Mouse (Mus musculus): ENCODE results near the gene Zfp365.

Gene Zfp365

DNA sequence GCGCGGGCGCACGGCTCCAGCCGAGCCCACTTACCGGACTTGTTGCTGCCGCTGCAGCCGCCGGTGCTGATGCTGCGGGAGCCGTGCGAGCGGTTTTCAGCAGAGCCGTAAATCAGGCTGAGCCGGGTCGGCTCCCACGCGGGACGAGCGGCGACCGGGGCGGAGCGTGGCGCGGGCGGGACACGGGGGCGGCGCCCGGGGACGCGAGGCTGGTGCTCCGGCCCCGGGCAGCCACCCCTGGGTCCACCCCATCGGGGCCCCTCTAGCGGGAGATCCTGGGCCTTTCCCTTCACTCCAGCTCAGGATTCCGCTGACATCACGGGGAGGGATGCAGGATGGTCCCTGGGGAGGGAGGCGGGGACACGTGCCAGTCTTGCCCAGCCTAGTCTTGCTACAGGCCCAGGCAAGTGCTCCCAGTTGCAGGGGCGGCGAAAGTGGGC, at the start of gene Zfp365:
TSS of gene Zfp365 (minus strand) at position 326 of the 440 bp plus-strand sequence.
- peak; percentile 39 for DNase-seq (ENCODE audit: low spot score)

DNA sequence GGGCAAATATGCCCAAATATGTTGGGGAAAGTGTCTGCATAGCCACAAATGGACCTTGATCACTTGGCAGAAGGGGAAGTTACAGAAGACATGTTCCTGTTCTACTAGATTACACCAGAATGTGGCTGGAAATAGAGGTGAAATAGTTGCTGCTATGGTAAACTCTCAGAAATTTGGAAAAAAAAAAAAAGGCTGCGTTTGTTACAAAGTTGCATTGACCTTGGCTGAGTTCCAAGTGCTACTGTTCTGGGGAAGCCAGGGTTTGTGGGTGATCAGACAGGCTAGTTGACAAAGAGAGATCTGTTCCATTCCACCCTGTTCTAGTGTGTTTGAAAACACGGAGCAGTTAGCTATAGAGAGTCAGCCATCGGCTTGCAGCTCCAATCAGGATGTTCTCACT, 47.5 kb upstream of the Zfp365 start:
- no peak for DNase-seq (ENCODE audit: low spot score)

DNA sequence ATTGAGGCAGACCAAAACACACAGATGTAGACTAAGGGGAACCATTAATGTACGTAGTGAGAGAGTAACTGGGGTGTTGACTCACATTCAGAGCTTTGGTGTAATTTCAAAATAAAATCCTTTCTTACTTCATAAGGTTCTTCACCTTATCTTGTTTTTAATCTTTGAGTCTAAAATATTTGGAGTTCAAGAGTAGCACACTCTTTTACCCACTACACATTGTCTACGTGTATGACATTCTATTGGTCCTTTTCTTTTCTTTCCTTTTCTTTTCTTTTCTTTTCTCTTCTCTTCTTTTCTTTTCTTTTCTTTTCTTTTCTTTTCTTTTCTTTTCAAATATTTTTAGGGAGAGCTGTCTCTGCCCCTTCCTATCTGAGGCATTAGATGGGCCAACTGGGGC, 43.5 kb upstream of the Zfp365 start:
- DNase-seq (ENCODE audit: low spot score) = no peak

DNA sequence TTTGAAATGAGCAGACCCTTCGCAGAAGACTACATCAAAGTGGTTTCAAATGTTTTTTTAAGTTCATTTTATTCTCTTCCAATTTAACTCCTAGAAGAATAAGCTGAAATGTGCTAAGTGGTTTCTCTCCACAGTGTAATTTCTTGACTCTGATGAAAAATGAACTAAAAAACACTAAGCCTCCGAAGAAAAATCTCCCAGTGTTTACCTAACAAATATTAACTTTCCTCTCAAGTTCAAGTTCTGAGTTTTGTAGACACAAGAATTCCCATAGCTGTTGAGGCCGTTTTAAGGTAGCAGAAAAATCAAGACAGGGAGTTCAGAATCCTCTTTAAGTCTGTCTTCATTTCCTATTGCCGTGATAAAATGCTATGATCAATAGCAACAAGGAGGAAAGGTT, 39.2 kb upstream of the Zfp365 start:
- DNase-seq (ENCODE audit: low spot score) = no peak

DNA sequence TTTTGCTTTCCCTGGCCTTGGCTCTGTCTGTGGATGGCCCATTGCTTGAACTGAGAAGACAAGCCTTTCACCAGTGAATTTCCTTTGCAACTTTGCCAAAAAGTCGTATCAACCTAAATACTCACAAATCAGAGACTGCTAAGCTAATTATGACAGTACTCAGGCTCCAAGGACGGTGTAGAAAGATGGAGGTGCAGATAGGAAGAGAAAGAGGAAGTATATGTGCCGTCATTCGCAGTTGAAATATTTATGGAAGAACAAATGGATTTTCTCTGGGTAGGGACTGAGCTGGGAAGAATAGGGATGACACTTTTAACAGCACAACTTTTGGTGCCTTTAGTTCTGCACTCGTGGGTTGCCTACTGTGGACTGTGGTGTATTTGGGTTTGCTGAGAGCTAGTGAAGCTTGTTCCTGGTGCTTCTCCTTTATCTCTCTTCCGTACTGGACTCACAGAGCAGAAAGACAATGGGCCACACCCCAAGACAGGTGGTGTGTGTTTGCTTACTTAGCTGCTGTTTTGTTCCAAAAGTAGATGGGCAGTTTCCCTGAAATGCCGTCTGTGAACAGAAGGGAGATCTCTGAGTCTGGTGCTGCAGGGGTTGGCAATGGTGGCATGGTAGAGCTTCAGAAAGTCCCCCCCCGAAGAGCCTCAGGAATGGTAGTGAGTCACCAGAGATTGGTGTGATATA, 37.7 kb upstream of the Zfp365 start:
- DNase-seq (ENCODE audit: low spot score) = no peak

DNA sequence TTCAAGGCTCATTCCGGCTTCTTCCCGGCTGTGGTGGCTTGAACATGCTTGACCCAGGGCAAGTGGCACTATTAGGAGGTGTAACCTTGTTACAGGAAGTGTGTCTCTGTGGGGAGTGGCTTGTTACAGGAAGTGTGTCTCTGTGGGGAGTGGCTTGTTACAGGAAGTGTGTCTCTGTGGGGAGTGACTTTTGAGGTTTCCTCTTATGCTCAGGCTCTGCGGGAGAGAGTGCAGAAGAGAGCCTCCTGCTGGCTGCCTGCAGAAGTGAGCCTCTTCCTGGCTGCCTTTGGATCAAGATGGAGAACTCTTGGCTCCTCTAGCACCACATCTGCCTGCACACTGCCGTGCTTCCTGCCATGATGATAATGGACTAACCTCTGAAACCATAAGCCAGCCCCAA, 31.1 kb upstream of the Zfp365 start:
- no peak for DNase-seq (ENCODE audit: low spot score)

DNA sequence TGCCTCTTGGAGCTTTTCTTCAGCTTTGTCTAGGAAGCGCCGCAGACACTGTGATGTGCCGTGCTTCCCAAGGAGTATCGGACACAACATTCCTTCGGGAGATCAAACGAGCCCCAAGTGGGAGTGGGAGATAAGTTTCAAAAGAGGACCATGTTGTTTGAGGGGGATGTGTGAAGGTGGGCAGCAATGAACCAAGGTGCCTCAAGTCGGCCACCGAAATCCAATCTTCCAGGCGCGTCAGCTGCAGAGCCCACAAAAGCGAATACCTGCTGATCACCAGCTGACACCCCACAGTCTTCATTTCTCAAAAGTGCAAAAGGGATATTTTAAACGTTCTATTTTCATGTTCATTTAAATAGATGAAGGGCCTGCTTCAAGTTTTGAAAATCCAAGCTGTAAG, 27.1 kb upstream of the Zfp365 start:
- no peak for DNase-seq (ENCODE audit: low spot score)

DNA sequence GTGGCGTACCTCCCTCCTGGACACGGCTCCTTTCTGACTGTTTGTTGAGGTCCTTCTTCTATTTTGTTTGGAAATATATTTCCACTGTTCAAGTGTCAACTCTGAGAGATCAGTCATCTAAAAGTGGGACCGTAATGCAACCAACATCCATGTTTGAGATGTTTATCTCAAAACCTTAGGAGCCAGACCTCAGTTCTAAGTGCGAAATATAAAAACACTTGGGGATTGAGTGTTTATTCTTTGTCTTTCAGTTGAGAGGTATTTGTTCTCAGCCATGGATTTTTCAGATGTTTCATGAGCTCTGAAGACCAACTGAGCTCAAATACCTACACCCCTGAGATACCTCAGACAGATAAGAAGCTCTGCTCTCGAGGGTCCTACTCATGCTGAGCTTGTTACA, 25.3 kb upstream of the Zfp365 start:
- DNase-seq (ENCODE audit: low spot score) = no peak

DNA sequence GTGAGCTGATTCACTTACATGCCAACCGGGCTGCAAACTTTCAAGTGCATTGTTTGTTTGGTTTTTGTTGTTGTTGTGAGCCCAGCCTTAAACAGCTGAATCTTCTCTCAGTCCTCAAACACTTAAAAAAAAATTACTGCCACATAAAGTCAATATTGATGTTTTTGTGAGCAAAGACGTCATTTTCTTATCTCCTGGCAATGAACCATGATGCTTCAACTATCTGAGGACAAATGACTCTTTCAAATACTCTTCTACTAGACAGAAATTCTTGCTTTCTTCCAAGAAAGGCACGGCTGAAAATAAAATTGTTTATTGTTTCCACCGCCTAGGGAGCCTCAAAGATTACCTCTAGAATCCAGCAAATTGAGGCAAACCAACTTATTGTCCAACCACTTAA, 24.5 kb upstream of the Zfp365 start:
- no peak for DNase-seq (ENCODE audit: low spot score)

DNA sequence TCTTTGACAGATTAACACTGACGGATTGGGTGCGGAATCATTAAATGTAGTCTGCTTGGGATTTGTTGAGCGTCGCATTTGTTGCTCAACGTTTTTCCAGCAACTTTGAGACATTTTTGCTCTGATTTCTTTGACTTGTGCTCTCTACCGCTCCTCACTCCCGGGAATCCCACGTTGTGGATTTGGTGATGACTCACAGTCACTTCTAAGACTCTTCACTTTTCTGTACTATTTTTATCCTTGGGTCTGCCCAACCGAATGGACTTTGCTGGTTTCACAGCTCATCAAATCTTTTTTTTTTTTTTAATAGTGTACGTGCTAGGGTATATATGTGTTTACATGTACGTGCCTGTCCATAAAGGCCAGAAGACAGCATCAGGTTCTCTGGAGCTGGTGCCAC, 20.3 kb upstream of the Zfp365 start:
- DNase-seq (ENCODE audit: low spot score) = no peak

DNA sequence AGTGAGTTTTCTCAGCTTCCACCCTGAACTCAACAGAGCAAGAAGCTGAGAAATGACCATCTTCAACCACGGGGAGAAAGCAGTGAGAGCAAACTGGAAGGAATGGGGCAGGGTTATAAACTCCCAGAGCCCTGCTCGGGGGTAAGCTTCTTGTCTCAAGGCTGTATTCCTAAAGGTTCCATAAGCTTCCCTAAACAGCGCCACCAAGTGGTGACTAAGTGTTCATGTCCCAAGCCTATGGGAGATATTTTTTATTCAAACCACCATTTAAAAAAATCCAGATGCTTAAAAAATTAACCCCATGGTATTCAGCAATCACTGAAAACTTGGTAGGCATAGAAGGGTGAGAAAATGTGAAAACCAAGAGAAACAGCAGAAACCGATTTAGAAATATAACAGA, 18.9 kb upstream of the Zfp365 start:
- no peak for DNase-seq (ENCODE audit: low spot score)

DNA sequence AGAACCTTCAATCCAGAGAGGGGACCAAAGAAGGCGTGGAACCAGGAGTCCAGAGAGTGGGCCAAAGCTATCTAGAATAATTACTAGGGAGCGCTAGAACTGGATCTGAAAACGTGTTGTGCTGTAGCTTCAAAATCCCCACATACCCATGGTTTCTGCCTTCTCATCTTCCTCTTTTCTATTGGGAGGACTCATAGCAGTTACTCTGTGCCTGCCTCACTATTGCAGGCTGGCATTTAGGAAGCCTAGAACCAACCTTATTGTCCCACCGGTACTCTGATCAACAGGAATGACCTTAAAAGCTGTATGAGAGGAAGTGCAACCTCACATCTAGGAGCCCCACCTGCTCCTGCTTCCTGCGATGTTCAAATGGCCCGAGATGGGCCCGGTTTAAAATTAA, 16.1 kb upstream of the Zfp365 start:
- DNase-seq (ENCODE audit: low spot score) = no peak

DNA sequence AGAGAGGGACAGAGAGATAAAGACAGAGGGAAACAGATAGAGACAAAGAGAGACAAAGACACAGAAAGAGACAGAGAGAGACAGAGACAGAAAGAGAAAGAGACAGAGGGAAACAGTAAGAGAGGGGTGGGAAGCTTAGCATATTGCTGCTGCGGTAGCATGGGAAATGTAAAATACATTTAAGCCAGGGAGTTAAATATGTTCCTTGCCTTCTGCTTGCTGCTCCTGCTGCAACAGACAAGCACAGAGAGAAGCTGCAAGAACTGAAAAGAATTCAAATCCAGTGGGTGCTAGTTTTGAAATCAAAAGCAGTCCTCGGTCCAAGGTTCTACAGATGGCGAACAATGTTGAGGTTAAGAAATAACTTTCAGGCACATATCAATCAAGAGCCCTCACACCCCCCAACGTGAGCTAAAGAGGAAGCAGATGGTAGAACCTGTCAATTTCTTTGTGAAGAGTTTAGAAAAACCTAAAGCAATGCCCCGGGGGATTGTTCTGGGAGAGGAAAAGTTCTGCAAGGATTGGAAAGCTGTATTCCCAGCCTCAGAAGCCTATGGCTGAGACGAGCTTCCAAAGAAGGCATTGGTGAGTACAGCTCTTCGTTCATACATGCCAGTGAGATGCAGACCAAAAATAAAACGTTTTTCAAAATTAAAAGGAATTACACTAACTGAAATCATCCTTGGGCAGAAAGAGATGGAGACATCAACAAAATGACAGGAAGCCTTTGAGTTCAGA, 15.4 kb upstream of the Zfp365 start:
- no peak for DNase-seq (ENCODE audit: low spot score)

DNA sequence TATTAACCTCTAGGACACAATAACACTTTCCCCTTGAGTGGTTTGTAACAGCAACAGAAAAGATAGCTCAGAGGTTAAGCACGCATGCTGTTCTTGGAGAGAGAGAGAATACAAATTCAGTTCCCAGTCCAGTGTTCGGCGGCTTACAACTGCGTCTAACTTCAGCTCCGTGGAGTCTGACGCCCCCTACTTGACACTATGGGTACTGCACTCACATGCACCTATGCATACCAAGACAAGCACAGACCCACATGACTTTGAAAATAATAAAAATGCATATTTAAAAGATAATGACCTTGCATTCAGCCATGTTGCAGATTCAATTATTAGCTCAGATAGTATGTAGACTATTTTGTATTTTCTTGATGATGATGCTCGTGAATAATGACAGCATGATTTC, 11.6 kb upstream of the Zfp365 start:
- peak; percentile 72 for DNase-seq (ENCODE audit: low spot score)

DNA sequence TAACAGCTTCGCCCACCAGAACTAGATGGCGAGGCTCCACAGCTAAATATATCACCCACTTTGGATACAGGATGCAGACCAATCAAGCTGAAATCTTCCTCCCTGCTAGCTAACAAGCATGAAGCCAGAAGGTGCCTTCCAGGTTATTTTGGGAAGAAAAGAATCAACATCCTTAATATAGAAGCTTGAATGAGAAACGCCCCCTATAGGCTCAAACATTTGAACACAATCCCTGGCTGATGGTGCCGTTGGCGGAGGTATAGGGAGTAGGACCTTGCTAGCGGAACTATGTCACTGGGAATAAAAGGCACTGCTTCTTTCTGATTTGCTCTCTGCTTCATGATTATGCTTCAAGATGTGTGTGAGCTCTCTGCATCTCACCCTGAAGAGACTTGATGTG, 9.3 kb upstream of the Zfp365 start:
- no peak for DNase-seq (ENCODE audit: low spot score)

DNA sequence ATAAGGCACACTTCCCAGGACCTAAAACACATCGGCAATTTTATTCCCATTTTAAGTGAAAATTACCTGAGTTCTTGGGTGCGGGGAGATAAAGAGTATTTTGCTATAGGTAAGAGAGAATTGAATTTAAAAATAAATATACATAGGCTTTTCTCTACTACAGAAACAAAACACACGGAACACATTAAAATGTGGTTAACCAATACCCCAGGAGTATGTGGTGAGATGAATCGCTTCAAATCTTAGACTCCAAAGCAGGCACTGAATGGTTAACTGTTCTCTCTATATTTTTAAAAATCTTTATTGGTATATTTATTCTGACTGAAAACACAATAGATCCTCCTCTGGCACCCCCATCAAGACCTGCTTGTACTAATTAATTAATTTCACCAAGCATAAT, 7.2 kb upstream of the Zfp365 start:
- DNase-seq (ENCODE audit: low spot score) = no peak

DNA sequence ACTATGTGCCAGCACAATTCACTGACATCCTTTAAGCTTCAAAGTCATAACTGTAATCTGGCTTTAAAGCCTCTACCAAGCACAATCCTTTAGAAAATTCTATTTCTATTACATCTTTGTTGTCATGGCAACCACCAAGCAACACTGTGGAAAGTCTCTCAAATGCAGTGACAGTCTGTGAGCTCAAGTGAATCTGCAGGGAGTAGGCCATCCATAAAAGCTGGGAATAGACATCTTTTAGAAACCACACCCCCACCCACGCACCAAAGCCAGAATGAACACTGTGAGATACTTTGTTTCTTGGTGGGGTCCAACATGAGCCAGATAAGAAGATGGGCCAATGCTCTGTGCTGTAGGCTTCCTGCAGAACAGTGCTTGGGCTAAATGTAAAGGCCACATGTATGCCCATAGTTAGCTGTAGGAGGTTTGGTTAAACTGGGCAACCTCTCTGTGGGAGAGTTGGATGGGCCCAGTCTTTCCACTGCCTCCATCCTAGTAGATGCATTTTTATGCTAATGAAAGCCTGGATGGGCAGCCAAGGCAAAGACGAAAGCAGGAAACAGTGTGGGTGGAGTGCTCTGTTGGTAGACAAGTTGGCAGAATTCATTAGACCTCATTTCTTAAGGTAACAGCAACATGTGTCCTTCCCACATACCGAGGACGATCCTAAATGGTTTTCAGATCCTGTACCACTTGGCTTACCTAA, 5.9 kb upstream of the Zfp365 start:
- DNase-seq (ENCODE audit: low spot score) = no peak

DNA sequence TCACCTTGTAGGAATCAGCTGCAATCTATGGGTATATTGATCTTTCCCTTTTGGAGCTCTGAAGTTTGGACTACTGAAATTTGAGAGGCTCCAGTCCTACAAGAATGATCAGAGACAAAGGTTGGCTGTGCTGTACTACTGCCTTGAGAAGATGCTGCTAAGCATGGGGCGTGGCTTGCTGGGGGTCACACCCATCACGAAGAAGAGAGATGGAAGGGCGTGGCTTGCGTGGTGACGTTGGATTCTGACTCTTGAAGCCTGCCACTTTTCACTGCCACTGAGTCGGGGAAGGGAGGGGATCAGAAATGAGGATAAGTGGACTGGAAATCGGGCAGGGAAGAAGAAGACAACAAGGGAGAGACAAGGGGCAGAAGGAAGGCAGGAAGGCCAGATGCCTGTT, 4.9 kb upstream of the Zfp365 start:
- no peak for DNase-seq (ENCODE audit: low spot score)

DNA sequence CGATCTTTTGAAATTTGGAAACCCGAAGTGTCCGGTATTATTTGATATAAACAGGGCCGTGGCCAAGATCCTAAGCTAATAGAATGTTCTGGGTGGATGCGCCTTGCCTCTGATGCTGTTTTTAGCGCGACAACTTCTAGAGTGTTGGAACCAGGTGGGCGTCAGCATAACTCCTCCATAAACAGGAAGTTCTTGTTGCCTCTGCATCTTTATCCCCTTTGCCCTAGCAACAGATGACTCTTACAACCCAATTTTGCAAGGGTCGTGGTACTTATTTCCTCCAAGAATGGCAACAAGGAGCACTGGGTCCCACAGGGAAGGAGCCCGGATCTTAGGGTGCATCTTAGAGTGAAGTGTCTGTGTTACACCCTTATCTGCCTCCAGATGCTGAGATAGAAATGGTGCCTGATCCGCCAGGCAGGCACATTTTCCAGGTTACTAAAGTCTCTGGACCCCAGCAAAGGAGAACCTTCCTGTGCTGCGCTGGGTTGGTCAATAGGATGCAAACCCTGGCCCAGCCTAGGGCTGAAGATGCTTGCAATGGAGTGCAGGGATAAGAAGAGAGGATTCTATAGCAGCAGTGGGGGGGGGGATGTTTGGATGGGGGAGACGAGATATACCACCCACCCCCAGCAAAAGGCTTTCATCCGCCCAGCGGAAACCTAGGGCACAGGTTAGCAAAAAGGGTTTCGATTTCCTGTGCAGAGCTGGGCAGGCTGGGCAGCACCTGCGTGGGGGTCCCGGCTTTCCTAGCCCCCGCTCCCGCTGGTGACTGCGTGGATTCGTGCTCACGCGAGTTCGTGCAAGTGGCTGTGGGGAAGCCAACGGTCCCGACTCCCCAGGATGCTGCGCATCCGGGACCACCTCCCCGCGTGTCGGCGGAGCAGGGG, 770 bp downstream of the Zfp365 start:
- no peak for DNase-seq (ENCODE audit: low spot score)

DNA sequence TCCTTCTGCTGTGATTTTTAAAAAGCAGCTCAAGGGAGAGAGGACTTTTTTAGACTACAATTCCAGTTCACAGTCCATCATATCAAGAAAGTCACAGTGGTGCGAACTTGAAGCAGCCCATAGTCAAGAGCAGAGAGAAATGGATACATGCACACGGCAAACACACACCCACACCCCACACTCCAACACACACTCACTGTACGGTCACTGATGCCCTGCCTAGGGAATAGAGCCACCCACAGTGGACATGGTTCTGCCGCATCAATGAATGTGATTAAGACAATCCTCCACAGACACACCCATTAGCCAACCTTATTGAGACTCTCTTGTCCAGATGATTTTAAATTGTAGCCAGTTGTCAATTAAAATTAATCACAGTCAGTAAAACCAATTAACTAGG, 4.5 kb downstream of the Zfp365 start:
- DNase-seq (ENCODE audit: low spot score) = no peak

DNA sequence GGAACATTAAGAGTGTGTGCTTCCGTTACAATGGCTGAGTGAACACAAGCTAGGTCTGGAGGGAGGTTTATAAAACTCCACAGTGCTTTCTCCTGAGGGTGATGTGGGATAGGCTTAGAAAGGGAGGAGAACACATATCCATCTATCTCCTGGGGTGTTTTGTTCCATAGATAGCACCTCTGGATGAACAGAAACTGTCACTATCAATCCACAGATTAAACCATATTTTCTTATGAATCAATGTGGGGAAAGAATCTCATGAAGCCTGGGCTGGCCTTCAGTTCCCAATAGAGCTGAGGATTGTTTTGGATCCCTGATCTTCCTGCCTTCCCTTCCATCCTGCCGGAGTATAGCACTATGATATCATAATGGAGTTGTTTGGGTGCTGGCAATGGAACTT, 5.5 kb downstream of the Zfp365 start:
- DNase-seq (ENCODE audit: low spot score) = no peak

DNA sequence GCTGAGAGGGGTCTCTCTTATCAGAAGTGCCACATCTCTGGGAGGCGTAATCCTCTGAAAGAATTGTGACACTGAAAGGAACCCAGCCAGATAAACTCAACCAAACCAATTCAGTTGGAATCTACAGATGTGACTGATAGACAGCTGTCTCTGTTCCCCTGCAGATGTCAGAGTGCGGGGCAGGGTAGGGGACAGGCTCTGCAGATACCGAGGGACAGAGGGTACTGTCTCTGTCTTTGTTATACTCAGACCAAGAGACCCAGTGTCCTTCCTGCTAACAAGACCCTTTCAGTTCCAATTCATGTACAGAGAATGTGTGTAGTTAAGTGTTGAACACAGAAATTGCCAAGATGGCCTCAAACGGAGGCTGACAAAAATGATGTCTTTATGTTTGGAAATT, 6.4 kb downstream of the Zfp365 start:
- no peak for DNase-seq (ENCODE audit: low spot score)

Data from testis, postnatal 14 days (tissue).